In genomic region chr5:64487698-64488398, GRCm38 (mm10) we compare ENCODE assay signal across 9 mouse cellular contexts.
DNase-seq lines count a peak whose midpoint lies in the region; ATAC-seq and TF ChIP-seq lines count a peak whose summit lies in the region.
"Had no signal": no experiment of that assay in that cellular context is flagged by ENCODE, and none has a peak within 500 bp of the region (broad histone marks: within the 10 kb centered on the region; RNA-seq: fewer than 3 reads in every experiment).

No protein-coding gene starts in this region.

- DNase-seq in midbrain, embryonic 10.5 days (ENCODE audit: low spot score) = no peak
- no peak for DNase-seq in midbrain, embryonic 11.5 days (ENCODE audit: low spot score, missing footprints)
- no peak for DNase-seq in cerebellum, adult 9-11 months
- DNase-seq in forebrain, postnatal 0 days = no peak
- no peak for DNase-seq in gastrocnemius, postnatal 25 days
- no peak for DNase-seq in right cerebral cortex, postnatal 10 days (ENCODE audit: low spot score in 2 of 2)

- peaks cover 5% of the 10 kb centered on the region for H3K9me3 ChIP-seq in midbrain, embryonic 10.5 days (replicated peaks)
- no peaks in the 10 kb centered on the region for H3K9me3 ChIP-seq in midbrain, embryonic 11.5 days (ENCODE audit: control insufficient read depth, low read length)
- no peaks in the 10 kb centered on the region for H3K9me3 ChIP-seq in megakaryocyte, embryonic 14.5 days
- H3K9me3 ChIP-seq in forebrain, postnatal 0 days (ENCODE audit: low read length) = no peaks in the 10 kb centered on the region
- H3K9me3 ChIP-seq: lung, embryonic 15.5 days had no signal

- ATAC-seq in midbrain, embryonic 11.5 days (ENCODE audit: low FRiP score) = no peak
- peak; percentile 50 to 88 for ATAC-seq in hematopoietic stem cell, adult 5-6 weeks (replicated peaks in 1 of 2; ENCODE audit: insufficient read depth in 1 of 2, low FRiP score in 2 of 2, low TSS enrichment in 1 of 2, low read depth in 1 of 2, poor library complexity in 2 of 2, severe bottlenecking in 2 of 2)
- no peak for ATAC-seq in forebrain, postnatal 0 days

- peaks cover 30% of the 10 kb centered on the region for H3K4me1 ChIP-seq in midbrain, embryonic 10.5 days
- peaks cover 13% of the 10 kb centered on the region for H3K4me1 ChIP-seq in midbrain, embryonic 11.5 days (ENCODE audit: control insufficient read depth, insufficient read depth, low read length)
- peaks cover 13% of the 10 kb centered on the region for H3K4me1 ChIP-seq in megakaryocyte, embryonic 14.5 days
- peaks cover 7% of the 10 kb centered on the region for H3K4me1 ChIP-seq in forebrain, postnatal 0 days (ENCODE audit: insufficient read depth)
- H3K4me1 ChIP-seq: lung, embryonic 15.5 days had no signal

- no peaks in the 10 kb centered on the region for H3K27me3 ChIP-seq in midbrain, embryonic 10.5 days (ENCODE audit: low read depth, poor library complexity, severe bottlenecking)
- H3K27me3 ChIP-seq in midbrain, embryonic 11.5 days (ENCODE audit: control insufficient read depth, insufficient read depth, low read length) = no peaks in the 10 kb centered on the region
- H3K27me3 ChIP-seq in megakaryocyte, embryonic 14.5 days (replicated peaks) = peaks cover 6% of the 10 kb centered on the region
- H3K27me3 ChIP-seq in forebrain, postnatal 0 days (ENCODE audit: insufficient read depth, low read length) = no peaks in the 10 kb centered on the region
- H3K27me3 ChIP-seq: lung, embryonic 15.5 days had no signal

- 0 out of 2 replicates have a peak overlapping the region, but pooled peaks have one; percentile 33 for H3K27ac ChIP-seq in midbrain, embryonic 10.5 days (replicated peaks)
- no peak overlapping the region for H3K27ac ChIP-seq in midbrain, embryonic 11.5 days (ENCODE audit: low read depth, low read length)
- no peak overlapping the region for H3K27ac ChIP-seq in forebrain, postnatal 0 days (ENCODE audit: low read depth, low read length)
- H3K27ac ChIP-seq: lung, embryonic 15.5 days had no signal

- 87% methylated on average over 14 of the region's 14 CpGs for WGBS in midbrain, embryonic 10.5 days
- WGBS in midbrain, embryonic 11.5 days = 83% methylated on average over 14 of the region's 14 CpGs
- 86% methylated on average over 14 of the region's 14 CpGs for WGBS in forebrain, postnatal 0 days

- TF ChIP-seq CTCF in forebrain, postnatal 0 days (IDR thresholded peaks at IDR 0.05; ENCODE audit: low read depth) = no peak

- H3K4me3 ChIP-seq in midbrain, embryonic 10.5 days = no peak overlapping the region
- no peak overlapping the region for H3K4me3 ChIP-seq in midbrain, embryonic 11.5 days (ENCODE audit: low read depth, low read length)
- H3K4me3 ChIP-seq in megakaryocyte, embryonic 14.5 days (replicated peaks) = peak overlapping the region; percentile 88
- no peak overlapping the region for H3K4me3 ChIP-seq in forebrain, postnatal 0 days (ENCODE audit: low read depth, low read length)
- H3K4me3 ChIP-seq: lung, embryonic 15.5 days had no signal

- no peak overlapping the region for H3K4me2 ChIP-seq in midbrain, embryonic 11.5 days
- H3K4me2 ChIP-seq in forebrain, postnatal 0 days (ENCODE audit: low read depth) = no peak overlapping the region
- H3K4me2 ChIP-seq: lung, embryonic 15.5 days had no signal

- H3K36me3 ChIP-seq in midbrain, embryonic 10.5 days = no peaks in the 10 kb centered on the region
- no peaks in the 10 kb centered on the region for H3K36me3 ChIP-seq in midbrain, embryonic 11.5 days (ENCODE audit: control insufficient read depth, insufficient read depth, low read length)
- no peaks in the 10 kb centered on the region for H3K36me3 ChIP-seq in megakaryocyte, embryonic 14.5 days (replicated peaks; ENCODE audit: low read length)
- no peaks in the 10 kb centered on the region for H3K36me3 ChIP-seq in forebrain, postnatal 0 days (ENCODE audit: insufficient read depth)
- H3K36me3 ChIP-seq: lung, embryonic 15.5 days had no signal

- H3K9ac ChIP-seq in midbrain, embryonic 11.5 days (ENCODE audit: low read length) = no peak overlapping the region
- no peak overlapping the region for H3K9ac ChIP-seq in forebrain, postnatal 0 days
- H3K9ac ChIP-seq: lung, embryonic 15.5 days had no signal

Comparison
In these comparisons a context has a peak if more than half of its experiments do, and no peak if none do; other contexts are left out.
1. ATAC-seq: peak in hematopoietic stem cell, adult 5-6 weeks (2 of 2); none in midbrain, embryonic 11.5 days (single experiment) and forebrain, postnatal 0 days (single experiment).